Mouse (Mus musculus) ovary, postnatal 14 days (tissue): ENCODE results near the gene Eif2s1.
"Not testable (repeated sequence)": the region's sequence is repeated elsewhere in the genome, so short reads cannot be mapped to it uniquely, and the experiment has no call there.

Source experiments
- DNase-seq: peaks from one replicate; pipeline ENCODE4 v3.0.0; 2022; ENCODE audit warnings: low spot score

Eif2s1 gene

DNA sequence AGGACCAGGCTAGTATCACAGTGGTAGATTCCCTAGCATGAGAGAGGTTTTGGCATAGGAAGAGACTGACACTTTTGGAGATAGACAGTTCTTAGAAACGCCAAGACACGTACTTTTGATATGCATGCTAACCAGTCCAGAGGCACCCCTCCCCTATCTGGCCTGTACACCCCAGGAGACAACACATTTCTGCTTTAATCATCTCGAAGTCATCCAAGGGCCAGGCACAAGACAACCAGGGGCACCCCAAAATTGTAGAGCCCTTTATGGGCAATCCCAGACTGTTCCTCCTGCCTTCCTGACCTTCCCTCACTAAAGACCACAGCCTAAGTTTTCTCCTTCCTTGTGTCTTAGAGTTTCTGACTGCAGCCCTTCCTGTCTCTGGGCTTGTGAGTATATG, 53.9 kb downstream of the Eif2s1 start:
- no peak for DNase-seq

DNA sequence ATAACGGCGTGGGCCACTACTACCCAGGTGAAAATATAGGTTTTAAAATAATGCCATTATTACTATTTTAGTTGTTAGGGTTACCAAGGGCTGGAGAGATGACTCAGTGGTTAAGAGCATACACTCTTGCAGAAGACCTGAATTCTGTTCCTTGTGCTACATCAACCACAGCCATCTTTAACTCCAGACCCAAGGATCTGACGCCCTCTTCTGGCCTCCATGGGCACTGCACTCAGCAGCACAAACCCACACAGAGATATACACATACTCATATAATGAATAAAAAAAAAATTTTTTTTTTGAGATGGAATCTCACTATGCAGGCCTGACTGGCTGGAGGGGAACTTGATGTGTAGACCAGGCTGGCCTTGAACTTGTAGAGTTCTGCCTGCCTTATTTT, 54.7 kb downstream of the Eif2s1 start:
- no peak for DNase-seq

DNA sequence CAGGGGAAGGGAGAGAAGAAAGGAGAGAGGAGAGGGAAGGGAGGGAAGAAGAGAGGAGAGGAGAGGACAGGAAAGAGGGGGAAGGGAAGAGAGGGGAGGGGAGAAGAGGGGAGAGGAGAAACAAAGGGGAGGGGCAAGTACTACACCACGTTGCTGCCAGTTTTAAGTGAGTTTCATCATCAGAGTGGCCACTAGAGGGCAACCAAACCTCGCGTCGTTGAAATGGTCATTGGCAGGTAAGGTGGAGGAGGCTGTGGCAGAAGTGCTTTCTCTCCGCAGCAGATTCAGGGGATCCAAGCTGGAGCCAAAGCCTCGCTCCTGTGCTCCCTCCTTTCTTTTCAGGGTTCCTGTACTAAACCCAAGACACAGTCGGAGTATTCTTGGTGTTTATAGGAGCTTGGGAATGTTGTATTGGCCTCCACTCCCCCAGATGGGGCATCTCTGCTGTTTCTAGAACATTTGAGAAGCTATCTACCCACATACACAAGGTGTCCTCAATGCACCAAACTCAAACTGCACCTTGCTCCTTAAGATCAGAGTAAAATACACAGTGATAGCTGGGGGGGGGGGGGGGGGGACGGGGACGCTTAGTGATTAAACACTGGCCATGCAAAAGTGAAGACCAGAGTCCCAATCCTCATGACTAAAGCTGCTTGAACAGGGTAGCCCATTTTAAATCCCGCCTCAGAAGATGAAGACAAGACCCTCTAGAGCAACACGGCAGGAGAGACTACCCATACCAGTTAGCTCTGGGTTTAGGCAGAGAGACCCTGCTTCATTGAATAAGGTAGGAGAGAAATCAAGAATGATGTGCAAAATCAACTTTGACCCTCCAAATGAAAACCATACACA, 56.8 kb downstream of the Eif2s1 start:
- DNase-seq, result peak; percentile 74

DNA sequence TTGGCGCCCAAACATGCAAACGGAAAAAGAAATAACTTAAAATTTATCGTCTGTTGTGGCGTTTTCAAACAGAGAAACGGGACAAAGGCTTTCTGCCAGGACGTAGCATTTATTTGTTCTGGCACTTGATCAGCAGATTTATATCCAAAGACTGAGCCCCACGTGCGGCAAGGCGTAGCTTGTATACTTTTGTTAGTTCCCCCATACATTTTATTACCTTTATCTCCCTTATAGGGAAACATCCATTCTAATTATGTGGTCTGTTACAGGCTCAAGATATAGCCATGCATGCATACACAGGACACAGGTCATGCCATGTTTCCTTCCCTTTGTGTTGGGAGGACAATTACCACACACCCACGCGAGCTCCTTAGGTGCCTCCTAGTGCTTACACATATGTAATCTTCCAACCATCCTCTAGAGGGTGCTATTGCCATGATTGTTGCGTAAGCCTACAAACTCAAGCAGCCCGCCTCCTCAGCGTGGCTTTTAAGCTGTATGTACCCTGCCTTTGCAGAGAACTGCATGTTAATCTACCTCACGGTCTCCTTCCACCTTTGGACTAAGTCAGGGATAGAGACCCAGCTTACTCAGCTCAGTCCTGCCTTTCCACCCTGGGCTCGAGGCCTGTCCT, 57.6 kb downstream of the Eif2s1 start:
- DNase-seq, result peak; percentile 55

DNA sequence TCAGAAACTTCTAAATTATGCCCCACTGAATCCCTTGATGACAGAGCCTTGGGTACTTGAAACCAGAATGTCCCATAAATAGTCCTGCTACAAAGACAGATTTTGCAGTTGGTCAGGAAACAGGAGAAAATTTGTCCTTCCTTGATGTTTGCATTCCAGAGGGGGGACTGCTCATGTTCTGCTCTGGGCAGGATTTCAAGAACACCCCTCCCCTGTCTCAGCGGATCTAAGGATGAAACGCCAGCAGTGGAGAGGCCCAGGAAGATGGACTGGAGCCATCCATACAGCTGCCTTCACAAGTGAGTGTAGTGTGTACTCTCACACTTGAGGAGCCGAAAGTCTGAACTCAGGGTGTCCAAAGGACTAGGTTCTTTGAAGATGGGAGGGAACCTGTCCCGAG, 59.8 kb downstream of the Eif2s1 start:
- DNase-seq, result no peak

DNA sequence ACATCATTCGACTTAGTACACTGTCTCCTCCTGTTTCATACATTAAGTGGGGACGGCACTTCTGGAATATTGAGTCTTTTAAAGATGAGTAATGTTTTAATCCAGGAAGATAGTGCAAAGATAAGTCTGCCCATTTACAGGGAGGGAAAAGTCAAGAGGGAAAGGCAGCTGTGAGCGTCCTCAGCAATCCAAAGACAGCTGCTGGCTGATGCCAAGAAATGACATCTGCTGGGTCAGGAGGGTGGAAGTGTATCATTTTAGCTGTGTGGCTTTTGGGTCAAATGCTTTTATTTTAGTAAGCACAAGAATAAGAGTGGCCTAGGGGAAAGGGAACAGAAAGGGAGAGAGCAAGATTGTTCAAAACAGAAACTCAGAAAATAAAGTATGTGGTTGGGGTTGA, 60.4 kb downstream of the Eif2s1 start:
- no peak for DNase-seq

DNA sequence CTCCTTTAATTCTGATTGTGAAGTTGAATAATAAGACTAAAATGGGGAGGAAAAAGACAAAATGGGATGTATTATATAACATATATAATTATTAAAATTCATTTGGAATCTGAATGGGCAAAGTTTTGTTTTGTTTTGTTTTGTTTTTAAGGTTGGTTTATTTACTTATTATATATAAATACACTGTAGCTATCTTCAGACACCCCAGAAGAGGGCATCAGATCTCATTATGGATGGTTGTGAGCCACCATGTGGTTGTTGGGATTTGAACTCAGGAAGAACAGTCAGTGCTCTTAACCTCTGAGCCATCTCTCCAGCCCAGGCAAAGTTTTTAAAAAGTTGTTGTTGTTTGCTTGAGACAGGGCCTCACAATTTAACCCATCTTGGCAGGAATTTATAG, 61.4 kb downstream of the Eif2s1 start:
- not testable (repeated sequence) for DNase-seq

DNA sequence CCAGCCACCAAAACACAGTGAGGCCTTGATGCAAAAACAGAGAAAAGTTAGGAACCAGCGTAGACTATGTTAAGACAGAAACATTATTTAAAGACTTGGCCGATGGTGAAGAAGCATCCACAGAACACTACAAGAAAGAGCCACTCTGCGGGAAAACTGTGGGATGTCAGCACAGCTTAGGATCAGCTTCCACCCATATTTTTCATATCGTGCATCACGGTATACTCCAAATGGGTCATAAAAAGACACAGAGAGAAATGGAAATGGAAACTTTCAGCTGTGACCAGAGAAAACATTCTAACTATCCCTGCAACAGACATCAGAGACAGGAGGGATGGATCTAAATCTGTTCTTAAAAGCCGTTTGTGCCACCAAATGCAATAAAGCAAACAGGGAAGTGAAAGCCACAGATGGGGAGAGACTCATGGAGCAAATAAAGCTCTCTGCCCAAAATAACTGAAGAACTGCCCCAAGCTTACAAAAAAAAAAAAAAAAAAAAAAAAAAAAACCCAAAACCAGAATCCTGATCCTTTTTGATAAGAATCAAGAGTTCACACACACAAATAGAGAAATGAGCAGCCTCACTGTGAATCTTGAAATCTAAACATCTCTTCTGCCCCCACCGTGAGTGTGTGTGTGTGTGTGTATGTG, 62.0 kb downstream of the Eif2s1 start:
- no peak for DNase-seq

DNA sequence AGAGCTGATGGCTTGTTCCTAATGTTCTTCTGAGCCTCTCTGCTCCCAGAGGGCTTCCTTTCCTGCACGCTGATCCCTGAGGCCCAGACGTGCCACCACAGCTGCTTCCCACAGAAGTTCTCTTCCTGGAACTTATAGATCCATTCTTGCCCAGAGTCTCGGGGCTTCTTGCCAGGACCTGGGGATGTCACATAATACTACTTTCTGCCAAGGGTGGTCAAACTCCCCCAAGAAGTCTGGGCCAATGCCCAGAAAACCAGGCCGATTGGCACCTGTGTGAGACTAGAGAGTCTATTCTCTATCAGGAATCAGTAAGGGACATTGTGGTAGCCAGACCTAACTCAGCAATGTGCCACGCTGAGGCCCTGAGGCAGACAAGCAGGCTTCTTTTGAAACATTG, 65.7 kb downstream of the Eif2s1 start:
- no peak for DNase-seq

DNA sequence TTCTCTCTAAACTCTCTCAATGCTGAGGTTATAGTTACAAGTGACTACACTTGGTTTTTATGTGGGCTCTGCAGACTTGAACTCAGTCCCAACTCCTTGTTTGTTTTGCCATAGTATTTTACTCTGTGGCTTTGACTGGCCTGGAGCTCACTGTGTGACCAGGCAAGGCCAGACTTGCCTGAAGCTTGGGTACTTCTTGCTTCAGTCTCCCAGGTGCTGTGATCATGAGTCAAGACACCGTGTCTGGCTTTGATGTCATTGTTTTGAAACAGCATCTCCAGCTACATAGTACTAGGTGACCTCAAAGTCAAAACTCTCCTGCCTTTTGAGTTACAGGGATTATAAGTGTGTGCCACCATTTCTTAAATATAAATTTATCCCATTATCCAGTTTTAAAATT, 68.3 kb downstream of the Eif2s1 start:
- no peak for DNase-seq

DNA sequence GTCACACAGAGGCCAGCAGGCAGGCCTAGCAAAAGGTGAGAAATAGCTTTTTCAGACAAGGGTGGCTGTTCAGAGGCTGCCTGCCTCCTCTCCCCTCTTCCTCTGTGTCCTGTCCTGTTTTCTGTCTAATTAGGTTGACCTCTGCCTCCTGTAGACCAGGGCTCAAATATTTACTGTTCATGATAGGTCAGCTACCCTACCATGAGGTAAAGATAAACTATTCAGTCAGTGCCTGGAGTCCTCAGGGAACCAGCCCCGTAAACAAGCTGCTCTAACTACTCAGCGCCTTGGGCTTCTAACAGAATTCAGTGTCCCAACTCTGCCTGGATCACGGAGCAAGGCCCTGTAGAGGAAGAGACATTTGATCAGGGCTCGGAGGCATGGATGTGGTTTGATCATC, 74.9 kb downstream of the Eif2s1 start:
- no peak for DNase-seq
